ENCODE assay signal across 8 mouse cellular contexts in the genomic region with DNA sequence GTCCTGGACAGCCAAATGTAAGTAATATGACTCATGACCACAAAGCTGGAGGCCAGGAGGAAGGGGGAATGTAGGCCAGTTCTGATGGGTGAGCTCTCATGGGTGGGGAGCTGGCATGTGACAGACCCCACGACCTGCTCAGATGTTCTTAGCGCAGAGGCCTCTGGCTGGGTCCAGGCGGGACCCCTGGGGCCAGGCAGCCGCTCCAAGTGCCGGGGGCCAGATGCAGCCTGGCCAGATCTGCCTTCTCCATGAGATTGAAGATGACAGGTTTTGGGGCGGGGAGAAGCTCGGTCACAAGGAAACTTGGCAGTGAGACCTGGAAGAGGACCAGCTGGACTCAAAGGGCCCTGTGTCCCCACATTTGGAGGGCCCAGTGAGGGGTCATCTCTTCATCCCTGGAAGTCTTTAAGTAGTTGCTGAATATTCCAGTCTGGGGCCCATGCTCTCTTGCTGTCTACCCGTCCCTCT.
DNase-seq lines count a peak whose midpoint lies in the region; ATAC-seq and TF ChIP-seq lines count a peak whose summit lies in the region.

No protein-coding gene starts in this region.

- ATAC-seq in embryonic facial prominence, embryonic 13.5 days (ENCODE audit: insufficient number of reproducible peaks, insufficient read depth, low FRiP score, low TSS enrichment, low read depth) = no peak
- no peak for ATAC-seq in forebrain, embryonic 12.5 days (ENCODE audit: low FRiP score)
- ATAC-seq in hindbrain, embryonic 16.5 days = peak; percentile 72

- H3K4me2 ChIP-seq in embryonic facial prominence, embryonic 13.5 days = no peak overlapping the region
- H3K4me2 ChIP-seq in forebrain, embryonic 12.5 days = no peak overlapping the region
- no peak overlapping the region for H3K4me2 ChIP-seq in hindbrain, embryonic 16.5 days (ENCODE audit: low read length)

- no peak for DNase-seq in embryonic facial prominence, embryonic 10.5 days (ENCODE audit: low spot score)
- peak; percentile 86 for DNase-seq in 3T3-L1 (ENCODE audit: low read depth, low spot score)
- DNase-seq in right cerebral cortex, postnatal 25 days = no peak
- no peak for DNase-seq in thymus, postnatal 0 days (ENCODE audit: low spot score)

- H3K27ac ChIP-seq in embryonic facial prominence, embryonic 13.5 days = peak overlapping the region; percentile 57; the same call in 1 of the 2 replicates
- H3K27ac ChIP-seq in embryonic facial prominence, embryonic 10.5 days (replicated peaks) = no peak overlapping the region
- H3K27ac ChIP-seq in forebrain, embryonic 12.5 days = peak overlapping the region; percentile 80
- H3K27ac ChIP-seq in hindbrain, embryonic 16.5 days (ENCODE audit: low read depth, low read length) = peak overlapping the region; percentile 86
- H3K27ac ChIP-seq in small intestine, adult 2 months (ENCODE audit: insufficient read depth, low read depth, low read length) = peak overlapping the region; percentile 29; the same call in 1 of the 2 replicates

- no peaks in the 10 kb centered on the region for H3K9me3 ChIP-seq in embryonic facial prominence, embryonic 13.5 days
- H3K9me3 ChIP-seq in embryonic facial prominence, embryonic 10.5 days = no peaks in the 10 kb centered on the region
- H3K9me3 ChIP-seq in forebrain, embryonic 12.5 days = no peaks in the 10 kb centered on the region
- H3K9me3 ChIP-seq in hindbrain, embryonic 16.5 days (ENCODE audit: control insufficient read depth, low read length) = no peaks in the 10 kb centered on the region

- no peak overlapping the region for H3K9ac ChIP-seq in embryonic facial prominence, embryonic 13.5 days
- no peak overlapping the region; the same call in 1 of the 2 replicates for H3K9ac ChIP-seq in forebrain, embryonic 12.5 days
- no peak overlapping the region for H3K9ac ChIP-seq in hindbrain, embryonic 16.5 days (ENCODE audit: low read depth, low read length)

- TF ChIP-seq CTCF in small intestine, adult 2 months (IDR thresholded peaks at IDR 0.05; ENCODE audit: extremely low read depth, insufficient read length, insufficient replicate concordance, low read depth, low read length) = no peak

- H3K36me3 ChIP-seq in embryonic facial prominence, embryonic 13.5 days = no peaks in the 10 kb centered on the region
- 0 out of 2 replicates have a peak, but pooled peaks cover 4% of the 10 kb centered on the region for H3K36me3 ChIP-seq in embryonic facial prominence, embryonic 10.5 days (replicated peaks)
- no peaks in the 10 kb centered on the region for H3K36me3 ChIP-seq in forebrain, embryonic 12.5 days (replicated peaks)
- H3K36me3 ChIP-seq in hindbrain, embryonic 16.5 days (ENCODE audit: control insufficient read depth, insufficient read depth, low read length) = no peaks in the 10 kb centered on the region
- H3K36me3 ChIP-seq in small intestine, adult 2 months (ENCODE audit: control insufficient read depth, insufficient read depth, low read length) = no peaks in the 10 kb centered on the region

- WGBS in embryonic facial prominence, embryonic 13.5 days = 63% methylated on average over 8 of the region's 8 CpGs
- WGBS in embryonic facial prominence, embryonic 10.5 days = 62% methylated on average over 8 of the region's 8 CpGs
- WGBS in forebrain, embryonic 12.5 days = 67% methylated on average over 8 of the region's 8 CpGs
- WGBS in hindbrain, embryonic 16.5 days = 29% methylated on average over 8 of the region's 8 CpGs
- 54% methylated on average over 8 of the region's 8 CpGs for WGBS in small intestine, adult 2 months

- H3K4me1 ChIP-seq in embryonic facial prominence, embryonic 13.5 days = peaks cover 25% of the 10 kb centered on the region
- peaks cover 37% of the 10 kb centered on the region for H3K4me1 ChIP-seq in embryonic facial prominence, embryonic 10.5 days
- peaks cover 56% of the 10 kb centered on the region for H3K4me1 ChIP-seq in forebrain, embryonic 12.5 days
- peaks cover 36% of the 10 kb centered on the region for H3K4me1 ChIP-seq in hindbrain, embryonic 16.5 days (ENCODE audit: control insufficient read depth, insufficient read depth, low read depth, low read length)
- H3K4me1 ChIP-seq in small intestine, adult 2 months (ENCODE audit: control insufficient read depth, insufficient read depth, insufficient read length, low read length) = no peaks in the 10 kb centered on the region

- TF ChIP-seq POLR2A in small intestine, adult 2 months (IDR thresholded peaks at IDR 0.05; ENCODE audit: low read depth, low read length) = no peak

- H3K4me3 ChIP-seq in embryonic facial prominence, embryonic 13.5 days = no peak overlapping the region
- H3K4me3 ChIP-seq in embryonic facial prominence, embryonic 10.5 days = no peak overlapping the region
- no peak overlapping the region for H3K4me3 ChIP-seq in forebrain, embryonic 12.5 days (replicated peaks)
- H3K4me3 ChIP-seq in hindbrain, embryonic 16.5 days (ENCODE audit: low read length) = no peak overlapping the region
- H3K4me3 ChIP-seq in small intestine, adult 2 months (ENCODE audit: low read depth, low read length) = no peak overlapping the region

- H3K27me3 ChIP-seq in embryonic facial prominence, embryonic 13.5 days = no peaks in the 10 kb centered on the region
- H3K27me3 ChIP-seq in embryonic facial prominence, embryonic 10.5 days (replicated peaks; ENCODE audit: low read depth, poor library complexity, severe bottlenecking) = no peaks in the 10 kb centered on the region
- no peaks in the 10 kb centered on the region for H3K27me3 ChIP-seq in forebrain, embryonic 12.5 days
- no peaks in the 10 kb centered on the region for H3K27me3 ChIP-seq in hindbrain, embryonic 16.5 days (replicated peaks; ENCODE audit: control insufficient read depth, insufficient read depth, low read length)
- H3K27me3 ChIP-seq in small intestine, adult 2 months (ENCODE audit: control insufficient read depth, insufficient read depth, low read length) = no peaks in the 10 kb centered on the region
